8 mouse cellular contexts compared by ENCODE assay signal in the genomic region with DNA sequence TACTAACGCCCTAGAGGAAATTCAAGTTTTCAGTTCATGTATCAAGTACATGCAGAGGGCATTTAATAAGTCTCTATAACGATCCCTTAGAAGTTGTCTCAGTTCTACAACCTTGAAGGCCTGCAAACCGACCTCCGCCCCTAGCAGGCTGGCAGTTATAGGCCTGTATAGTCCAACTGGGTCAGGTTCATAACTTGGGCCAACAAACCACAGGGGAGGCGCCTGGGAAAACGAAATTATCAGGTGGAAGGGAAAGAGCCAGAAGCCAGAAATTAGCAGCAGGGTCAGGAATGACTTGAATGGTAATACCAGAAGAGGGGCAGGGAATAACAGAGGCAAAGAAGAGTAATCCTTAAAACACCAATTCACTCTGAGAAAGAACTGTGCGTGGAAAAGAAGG. TPM values are rescaled to one million over a fixed set of nuclear protein-coding genes. Genes with fewer than 3 reads are reported as not detected.
A peak's percentile ranks its signal among the peaks of the same experiment; 100 is the strongest.
DNase-seq lines count a peak whose midpoint lies in the region; ATAC-seq and TF ChIP-seq lines count a peak whose summit lies in the region.

No protein-coding gene starts in this region.

- peak; percentile 37 for DNase-seq in cerebellum, adult 11-12 months
- DNase-seq in cerebellum, postnatal 4 days (ENCODE audit: low spot score in 2 of 2), result no peak
- no peak for DNase-seq in Patski (ENCODE audit: low read depth, low spot score)
- DNase-seq in forebrain, embryonic 10.5 days (ENCODE audit: extremely low spot score, low spot score), result no peak

- H3K27ac ChIP-seq in forebrain, embryonic 10.5 days, result peak overlapping the region; percentile 89
- H3K27ac ChIP-seq in hindbrain, embryonic 13.5 days, result peak overlapping the region; percentile 55; the same call in 1 of the 2 replicates
- H3K27ac ChIP-seq in limb, embryonic 15.5 days, result no peak overlapping the region
- H3K27ac ChIP-seq in stomach, embryonic 16.5 days (ENCODE audit: low read length), result no peak overlapping the region

- 45% methylated on average over 7 of the region's 7 CpGs for WGBS in forebrain, embryonic 10.5 days
- 41% methylated on average over 7 of the region's 7 CpGs for WGBS in hindbrain, embryonic 13.5 days
- WGBS in limb, embryonic 15.5 days, result 25% methylated on average over 7 of the region's 7 CpGs
- 33% methylated on average over 7 of the region's 7 CpGs for WGBS in stomach, embryonic 16.5 days

- no peak for TF ChIP-seq CTCF in Patski (IDR thresholded peaks at IDR 0.05)

- peaks cover 14% of the 10 kb centered on the region for H3K4me1 ChIP-seq in forebrain, embryonic 10.5 days
- peaks cover 17% of the 10 kb centered on the region for H3K4me1 ChIP-seq in hindbrain, embryonic 13.5 days (replicated peaks)
- H3K4me1 ChIP-seq in limb, embryonic 15.5 days, result peaks cover 11% of the 10 kb centered on the region
- H3K4me1 ChIP-seq in stomach, embryonic 16.5 days (ENCODE audit: control insufficient read depth, insufficient read depth, low read length), result peaks cover 6% of the 10 kb centered on the region

- H3K9me3 ChIP-seq in forebrain, embryonic 10.5 days, result no peaks in the 10 kb centered on the region
- no peaks in the 10 kb centered on the region for H3K9me3 ChIP-seq in hindbrain, embryonic 13.5 days
- H3K9me3 ChIP-seq in limb, embryonic 15.5 days, result no peaks in the 10 kb centered on the region
- no peaks in the 10 kb centered on the region for H3K9me3 ChIP-seq in stomach, embryonic 16.5 days (replicated peaks; ENCODE audit: control insufficient read depth, low read length)

- peak overlapping the region; percentile 87 for H3K9ac ChIP-seq in hindbrain, embryonic 13.5 days
- peak overlapping the region; percentile 65 for H3K9ac ChIP-seq in limb, embryonic 15.5 days
- H3K9ac ChIP-seq in stomach, embryonic 16.5 days (ENCODE audit: low read length), result peak overlapping the region; percentile 78

- peaks cover 14% of the 10 kb centered on the region for H3K36me3 ChIP-seq in forebrain, embryonic 10.5 days (replicated peaks)
- H3K36me3 ChIP-seq in hindbrain, embryonic 13.5 days, result peaks cover 8% of the 10 kb centered on the region
- H3K36me3 ChIP-seq in limb, embryonic 15.5 days, result peaks cover 7% of the 10 kb centered on the region; the same call in 1 of the 2 replicates
- no peaks in the 10 kb centered on the region for H3K36me3 ChIP-seq in stomach, embryonic 16.5 days (ENCODE audit: control insufficient read depth, insufficient read depth, low read length)

- CTCF ChIA-PET in Patski (lab: Charles Lee), result no interaction called here

- no peaks in the 10 kb centered on the region for H3K27me3 ChIP-seq in Patski
- H3K27me3 ChIP-seq in forebrain, embryonic 10.5 days (ENCODE audit: poor library complexity, severe bottlenecking), result no peaks in the 10 kb centered on the region
- H3K27me3 ChIP-seq in hindbrain, embryonic 13.5 days, result no peaks in the 10 kb centered on the region
- no peaks in the 10 kb centered on the region for H3K27me3 ChIP-seq in limb, embryonic 15.5 days
- no peaks in the 10 kb centered on the region for H3K27me3 ChIP-seq in stomach, embryonic 16.5 days (ENCODE audit: control insufficient read depth, insufficient read depth, low read length)

- in situ Hi-C loops in Patski (cut with MboI; ENCODE audit: low pct_unique_long_range_greater_than_20kb), result no loop called here

- ATAC-seq in Patski, result peak; percentile 9
- no peak for ATAC-seq in hindbrain, embryonic 13.5 days (ENCODE audit: low FRiP score)
- no peak for ATAC-seq in limb, embryonic 15.5 days (ENCODE audit: insufficient number of reproducible peaks, low FRiP score, low TSS enrichment, low read depth)
- no peak for ATAC-seq in stomach, embryonic 16.5 days (ENCODE audit: insufficient read depth, low FRiP score)
- no peak for ATAC-seq in activated CD4-positive, CD25-positive, alpha-beta regulatory T cell, adult 4 months

- peak overlapping the region; percentile 92 for H3K4me2 ChIP-seq in hindbrain, embryonic 13.5 days
- H3K4me2 ChIP-seq in limb, embryonic 15.5 days, result peak overlapping the region; percentile 70
- H3K4me2 ChIP-seq in stomach, embryonic 16.5 days (ENCODE audit: low read depth, low read length), result peak overlapping the region; percentile 72

- peak overlapping the region; percentile 91 for H3K4me3 ChIP-seq in forebrain, embryonic 10.5 days
- peak overlapping the region; percentile 92 for H3K4me3 ChIP-seq in hindbrain, embryonic 13.5 days
- H3K4me3 ChIP-seq in limb, embryonic 15.5 days, result peak overlapping the region; percentile 93
- peak overlapping the region; percentile 86 for H3K4me3 ChIP-seq in stomach, embryonic 16.5 days (replicated peaks; ENCODE audit: low read length)

- POLR2A ChIA-PET in Patski (lab: Charles Lee), result interaction anchor here (0.9 kb wide), 1 partner anchor 30 kb away, joined by 4 read pairs; no protein-coding TSS in a partner anchor

RNA-seq across cellular contexts. Expression of gene Chchd3, which starts 0.8 kb away (rescaled TPM):
- 194 TPM for polyA plus RNA-seq in Patski (2021)
- polyA plus RNA-seq in forebrain, embryonic 10.5 days (2016; fragmentation: Nextera tagmentation; extraction: Ambion mirVana), result 124 and 131 TPM in 2 replicates
- 107 and 108 TPM in 2 replicates for polyA plus RNA-seq in hindbrain, embryonic 13.5 days (2015; fragmentation: Nextera tagmentation; extraction: Ambion mirVana)
- 97.8 and 106 TPM in 2 replicates for polyA plus RNA-seq in limb, embryonic 15.5 days (2015; fragmentation: Nextera tagmentation; extraction: Ambion mirVana)
- 107 and 113 TPM in 2 replicates for polyA plus RNA-seq in stomach, embryonic 16.5 days (2015; fragmentation: Nextera tagmentation; extraction: Ambion mirVana)
- polyA plus RNA-seq in activated CD4-positive, CD25-positive, alpha-beta regulatory T cell, adult 4 months (2017; shearing (Covaris generic)), result 100 to 1,000 TPM in 1 of 2 experiments, 10 to 100 TPM in 1; 96.6 to 103 TPM

Comparison
In these comparisons a context has a peak if more than half of its experiments do, and no peak if none do; other contexts are left out.
1. H3K27ac ChIP-seq: peak in forebrain, embryonic 10.5 days (single experiment) and hindbrain, embryonic 13.5 days (single experiment); none in limb, embryonic 15.5 days (single experiment) and stomach, embryonic 16.5 days (single experiment).
2. Peak in every context shown above with its lines, with median percentiles within 50 percentile points of each other: H3K4me3 ChIP-seq, H3K4me2 ChIP-seq and H3K9ac ChIP-seq.